Mouse (Mus musculus): Measurements from ENCODE around the gene Pon1.

Pon1 gene

GRCm38 (mm10) chr6:5136046-5136445 is 57.7 kb downstream of the Pon1 start:
- DNase-seq (ENCODE audit: extremely low spot score, low read depth, low spot score), result no peak

- no peak for DNase-seq (ENCODE audit: extremely low spot score, low read depth, low spot score)
Observed at GRCm38 (mm10) chr6:5134986-5135385, 58.8 kb downstream of the Pon1 start.

GRCm38 (mm10) chr6:5129364-5130093 is 64.2 kb downstream of the Pon1 start:
- no peak for DNase-seq (ENCODE audit: extremely low spot score, low read depth, low spot score)

GRCm38 (mm10) chr6:5120229-5120628 is 73.5 kb downstream of the Pon1 start:
- DNase-seq (ENCODE audit: extremely low spot score, low read depth, low spot score), result no peak

- no peak for DNase-seq (ENCODE audit: extremely low spot score, low read depth, low spot score)
Observed at GRCm38 (mm10) chr6:5119181-5119910, 74.4 kb downstream of the Pon1 start.

Measured in hindlimb bud, embryonic 11.5 days (tissue).